Mouse (Mus musculus) liver, adult (tissue): ENCODE data around the gene Tmigd1.
A peak's percentile ranks its signal among the peaks of the same experiment; 100 is the strongest.

ENCODE experiments used
- GATA4 ChIP-seq: IDR thresholded peaks from 2 replicates; pipeline ENCODE4 v1.6.1; 2014; ENCODE audit warnings: mild to moderate bottlenecking, low read length; ENCODE audit not compliant: insufficient replicate concordance

Tmigd1 gene

DNA sequence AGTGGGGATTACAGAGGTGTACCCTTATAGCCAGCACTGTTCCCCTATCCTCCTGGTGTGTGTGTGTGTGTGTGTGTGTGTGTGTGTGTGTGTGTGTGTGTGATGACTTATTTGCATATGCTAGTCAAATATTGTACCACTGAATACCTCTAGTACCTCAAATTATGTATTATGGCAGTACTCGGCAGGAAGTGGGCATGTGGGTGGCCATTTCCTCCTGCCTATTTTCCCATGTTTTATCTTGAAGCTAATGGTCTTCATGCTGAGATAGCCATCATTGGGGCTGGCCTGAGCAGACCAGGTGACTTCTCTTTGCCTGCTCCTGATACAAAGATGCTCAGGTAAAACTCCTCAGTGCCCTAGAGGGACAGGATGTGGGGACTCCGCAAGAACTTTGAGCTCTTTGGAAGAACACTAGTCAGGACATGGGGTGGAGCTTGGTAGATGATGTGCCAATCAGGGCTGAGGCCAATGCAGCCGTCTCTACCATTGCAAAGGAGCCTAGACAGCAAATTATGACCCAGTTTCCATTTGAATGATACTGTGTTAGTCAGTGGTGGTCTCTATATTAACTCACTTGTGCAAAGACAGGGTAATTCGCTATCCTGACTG is 10.1 kb upstream of the Tmigd1 start:
- TF ChIP-seq GATA4, result no peak

DNA sequence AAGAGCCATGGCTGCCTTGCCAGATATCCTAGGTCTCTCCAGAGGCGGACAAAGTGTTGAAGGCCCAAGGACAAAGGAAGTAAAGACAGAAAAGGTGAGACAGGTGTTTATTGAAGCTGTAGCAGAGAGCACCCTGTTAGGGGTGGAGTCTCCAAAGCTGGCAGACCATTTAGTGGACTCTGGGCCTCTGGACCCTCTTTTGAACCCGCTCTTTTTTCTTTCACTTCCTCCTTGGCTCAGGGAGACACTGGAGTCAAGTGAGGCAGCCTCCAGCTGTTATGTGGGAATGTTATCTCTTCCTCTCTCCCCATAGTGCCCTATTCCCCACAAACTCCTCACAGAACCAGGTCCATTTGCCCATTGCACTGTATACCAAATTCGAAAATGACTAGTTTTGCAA is 9.0 kb upstream of the Tmigd1 start:
- no peak for TF ChIP-seq GATA4

DNA sequence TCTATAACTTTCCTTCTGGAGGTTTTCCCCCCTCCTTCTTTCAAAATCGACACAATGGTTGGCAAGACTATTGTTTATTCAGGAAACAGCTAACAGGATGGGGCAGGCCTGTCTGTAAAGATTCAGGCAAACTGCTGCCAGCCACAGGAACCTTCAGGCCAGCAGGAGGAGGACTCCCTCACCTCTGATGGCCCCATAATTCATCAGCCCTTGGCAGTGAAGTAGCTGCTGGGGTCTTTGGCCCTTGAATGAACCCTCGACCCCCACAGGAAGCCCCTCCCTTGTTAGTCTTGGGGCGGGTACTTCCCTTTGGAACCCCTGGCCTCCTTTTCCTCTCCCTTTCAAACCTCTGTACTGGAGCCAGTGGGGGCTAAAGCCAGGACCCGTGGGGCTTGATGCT is 8.4 kb upstream of the Tmigd1 start:
- no peak for TF ChIP-seq GATA4

DNA sequence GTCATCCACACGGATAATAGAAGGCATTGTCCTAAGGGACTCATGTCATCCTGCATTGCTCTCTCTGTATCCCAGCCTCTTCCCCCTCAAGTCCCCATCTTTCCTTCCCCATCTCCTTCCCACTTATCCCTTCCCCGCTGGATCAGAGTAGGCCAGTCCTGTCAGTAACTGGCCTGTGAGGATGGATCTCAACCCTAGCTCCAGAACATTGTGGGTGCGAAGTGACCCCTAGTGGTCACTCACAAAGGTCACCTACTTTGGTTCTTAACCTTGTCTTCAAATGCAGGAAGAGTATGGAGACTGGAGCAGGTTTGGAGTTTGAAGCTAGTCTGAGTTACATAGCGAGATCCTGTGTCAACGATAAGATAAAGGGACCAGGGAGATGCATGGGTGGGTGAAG is 7.7 kb upstream of the Tmigd1 start:
- no peak for TF ChIP-seq GATA4

DNA sequence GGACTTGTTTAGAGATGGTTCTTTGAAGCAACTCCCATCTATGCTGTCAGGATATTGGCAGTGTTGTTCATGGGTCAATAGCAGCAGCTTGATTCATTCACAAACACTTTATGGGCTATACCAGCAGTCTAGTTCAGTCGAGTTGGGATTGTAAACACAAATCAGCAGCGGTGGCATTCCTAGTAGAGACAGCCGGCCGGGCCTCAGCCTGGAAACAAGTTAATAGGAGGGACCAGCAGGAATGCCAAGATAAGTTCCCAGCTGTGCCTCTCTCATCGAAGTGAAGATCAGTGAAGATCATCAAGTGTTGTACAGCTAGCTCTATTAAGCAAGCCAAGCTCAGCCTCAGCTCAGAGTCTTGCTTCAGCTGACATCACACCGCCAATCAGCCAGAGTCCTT is 5.6 kb upstream of the Tmigd1 start:
- no peak for TF ChIP-seq GATA4

DNA sequence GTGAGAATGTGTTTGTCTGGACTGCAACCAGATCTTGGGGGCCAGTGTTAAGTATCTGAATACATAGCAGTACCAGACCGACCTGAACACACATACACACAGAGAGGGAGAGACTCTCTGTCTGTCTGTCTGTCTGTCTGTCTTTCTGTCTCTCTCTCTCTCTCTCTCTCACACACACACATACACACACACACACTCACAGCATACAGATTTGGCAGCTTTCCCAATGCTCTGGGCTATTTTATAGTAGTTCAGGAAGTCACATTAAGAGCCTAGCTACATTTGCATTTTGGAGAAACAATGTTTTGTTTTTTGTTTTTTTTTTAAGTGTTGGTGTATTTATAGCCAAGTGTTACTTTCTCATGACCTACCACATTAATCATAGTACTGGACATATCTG is 4.8 kb upstream of the Tmigd1 start:
- no peak for TF ChIP-seq GATA4

DNA sequence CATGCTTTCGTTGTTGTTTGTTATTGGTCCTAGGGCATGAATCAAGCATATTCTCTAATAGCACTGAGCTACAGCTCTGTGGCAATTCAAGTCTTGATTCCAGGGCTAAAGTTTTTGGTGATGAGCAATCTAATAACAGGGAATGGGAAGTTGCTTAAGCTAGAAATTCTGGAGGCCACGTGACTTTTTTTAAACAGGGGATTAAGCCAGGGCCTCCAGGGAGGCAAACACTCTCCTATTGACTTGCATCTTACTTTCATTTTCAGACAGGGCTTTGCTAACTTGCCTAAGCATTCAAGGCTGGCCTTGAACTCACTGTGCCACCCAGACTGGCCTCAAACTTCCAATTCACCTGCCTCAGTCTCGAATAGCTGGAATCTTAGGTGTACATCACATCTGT is 4.1 kb upstream of the Tmigd1 start:
- no peak for TF ChIP-seq GATA4

DNA sequence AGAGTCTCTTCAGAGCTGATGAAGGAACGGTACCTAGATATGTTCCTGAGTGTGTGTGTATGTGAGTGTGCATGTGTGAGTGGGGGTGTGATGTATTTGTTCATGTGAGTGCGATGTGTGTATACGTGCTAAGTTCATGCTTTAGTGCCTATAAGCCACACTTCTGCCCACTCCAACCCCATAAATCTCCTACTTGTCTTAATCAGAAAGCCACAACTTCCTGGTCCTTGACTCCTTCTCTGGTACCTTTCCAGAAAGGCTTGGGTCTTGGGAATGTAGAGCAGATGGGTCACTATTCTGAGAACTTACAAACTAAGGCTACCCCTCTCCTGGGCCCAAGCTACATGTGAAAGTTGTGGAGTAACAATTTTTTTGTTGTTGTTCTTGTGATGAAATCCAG is 3.2 kb upstream of the Tmigd1 start:
- TF ChIP-seq GATA4, result no peak

DNA sequence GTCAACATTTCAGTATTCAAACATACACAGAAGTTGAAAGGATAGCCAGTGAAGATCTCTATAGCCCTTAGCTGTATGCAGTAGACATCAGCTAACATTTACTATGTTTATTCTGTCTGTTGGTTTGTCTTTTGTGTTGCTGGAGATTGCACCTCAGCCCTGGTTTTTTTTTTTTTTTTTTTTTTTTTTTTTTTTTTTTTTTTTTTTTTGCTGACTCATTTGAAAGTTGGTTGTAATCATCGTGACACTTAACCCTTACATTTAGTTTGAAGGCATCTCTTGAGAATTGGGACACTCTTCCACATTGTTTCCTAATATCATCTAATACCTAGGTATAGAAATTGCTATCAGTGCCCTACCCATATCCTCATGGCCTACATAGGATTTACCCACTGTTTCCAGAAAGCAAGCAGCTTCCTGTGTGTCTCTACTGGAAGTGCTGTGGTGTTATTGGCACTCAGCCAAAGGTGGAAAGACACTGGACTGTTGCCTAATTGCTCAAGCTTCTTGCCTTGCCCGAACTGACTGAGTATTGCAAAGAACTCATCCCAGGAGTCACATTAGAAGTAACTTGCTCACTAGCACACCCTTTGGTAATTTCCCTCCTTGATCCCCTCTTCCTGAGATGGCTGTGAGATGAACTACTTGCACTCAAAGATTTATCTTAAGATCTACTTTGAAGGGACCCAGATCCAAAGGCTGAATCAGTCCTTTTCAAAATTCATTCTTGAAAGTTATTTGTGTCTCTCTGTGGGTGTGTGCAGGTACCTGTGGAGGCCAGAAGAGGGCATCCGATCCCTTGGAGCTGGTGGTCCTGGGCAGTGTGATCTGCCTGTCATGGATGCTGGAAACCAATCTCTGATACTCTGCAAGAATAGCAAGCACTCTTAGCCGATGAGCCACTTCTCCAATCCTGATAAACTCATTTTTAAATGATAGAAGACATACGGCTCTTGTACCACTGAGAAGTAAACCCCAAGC is 1.9 kb upstream of the Tmigd1 start:
- TF ChIP-seq GATA4, result 0 out of 2 replicates have a peak, but pooled peaks have one; percentile 45

DNA sequence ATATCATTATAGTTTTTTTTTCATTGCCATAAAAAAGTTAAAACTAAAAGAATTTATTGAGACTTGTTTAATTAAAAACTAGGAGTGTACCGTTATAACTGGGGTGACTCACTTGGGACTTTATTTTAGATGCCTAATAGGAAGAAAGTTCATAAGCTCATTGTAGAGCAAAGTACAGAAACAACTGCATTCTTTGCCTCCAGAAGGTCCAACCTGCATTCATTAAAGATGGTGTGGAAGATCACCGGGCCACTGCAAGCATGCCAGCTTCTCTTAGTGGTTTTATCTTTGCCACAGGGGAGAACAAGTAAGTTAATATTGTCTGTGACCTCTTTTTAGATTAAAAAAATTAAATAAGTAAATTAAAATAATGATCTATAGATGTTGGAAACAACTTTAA is 2.4 kb downstream of the Tmigd1 start:
- no peak for TF ChIP-seq GATA4

DNA sequence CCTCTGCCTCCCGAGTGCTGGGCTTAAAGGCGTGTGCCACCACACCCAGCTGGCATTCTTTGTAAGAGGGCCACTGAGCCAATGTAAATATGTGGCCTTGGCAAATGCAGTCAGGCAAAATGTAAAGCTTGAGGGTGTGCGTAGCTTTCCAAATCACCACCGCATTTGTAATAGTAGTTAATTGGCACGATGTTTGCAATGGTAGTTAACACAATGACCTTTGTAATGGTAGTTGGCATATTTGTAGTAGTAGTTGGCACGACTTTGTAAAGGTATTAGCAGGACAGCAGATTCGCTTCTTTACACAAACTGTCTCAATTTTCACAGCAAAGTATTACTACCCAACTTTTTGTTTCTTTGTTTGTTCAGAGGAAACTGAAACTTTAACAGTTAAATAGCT is 6.7 kb downstream of the Tmigd1 start:
- TF ChIP-seq GATA4, result no peak

DNA sequence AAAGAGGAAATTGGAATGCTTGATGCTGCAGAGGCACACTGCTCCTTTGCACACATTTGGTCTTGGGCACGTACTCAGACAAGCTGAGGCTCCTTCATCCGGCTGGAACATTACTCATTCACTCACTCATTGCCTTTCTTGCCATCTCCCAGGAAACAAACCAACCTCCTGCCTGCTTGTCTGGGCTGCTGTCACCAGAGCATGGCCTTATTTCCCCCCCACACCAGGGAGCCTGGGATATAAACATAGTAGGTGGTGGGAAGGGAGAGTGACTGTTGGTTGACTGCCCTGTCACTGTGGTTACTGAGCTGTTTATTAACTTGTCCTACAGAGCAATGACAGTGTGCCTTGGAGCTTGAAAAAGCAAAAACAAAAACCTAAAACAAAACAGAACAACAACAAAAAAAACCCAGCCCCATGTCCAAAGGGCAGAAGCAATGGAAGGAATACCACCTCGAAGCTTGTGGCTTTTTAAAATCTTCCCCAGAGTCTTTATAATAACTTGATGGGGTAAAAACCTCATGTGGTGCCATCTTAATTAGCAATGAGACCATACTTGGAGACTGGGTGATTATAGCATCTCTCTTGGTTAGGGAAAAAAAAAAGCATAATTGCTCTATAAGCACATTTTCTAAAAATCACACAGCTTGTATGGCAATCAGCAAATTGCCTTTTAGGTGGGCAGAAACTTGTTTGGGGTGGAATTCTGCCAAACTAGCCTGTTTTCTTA is 9.5 kb downstream of the Tmigd1 start:
- TF ChIP-seq GATA4, result no peak

DNA sequence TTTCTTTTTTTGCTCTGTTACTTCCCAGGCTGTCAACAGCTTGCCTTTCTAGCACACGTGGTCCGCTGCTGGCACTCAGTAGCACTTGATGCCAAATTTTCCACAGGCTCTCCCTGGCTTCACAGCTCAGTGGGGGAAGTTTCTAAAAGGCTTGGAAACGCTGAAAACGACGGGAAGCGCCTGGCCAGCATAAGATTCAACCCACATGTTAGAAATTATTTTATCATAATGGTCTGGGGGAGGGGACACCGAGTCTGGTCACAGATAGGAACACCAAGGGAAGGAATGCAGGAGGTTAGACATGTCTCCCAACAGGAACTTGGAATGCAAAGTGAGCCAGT is 10.1 kb downstream of the Tmigd1 start:
- no peak for TF ChIP-seq GATA4

DNA sequence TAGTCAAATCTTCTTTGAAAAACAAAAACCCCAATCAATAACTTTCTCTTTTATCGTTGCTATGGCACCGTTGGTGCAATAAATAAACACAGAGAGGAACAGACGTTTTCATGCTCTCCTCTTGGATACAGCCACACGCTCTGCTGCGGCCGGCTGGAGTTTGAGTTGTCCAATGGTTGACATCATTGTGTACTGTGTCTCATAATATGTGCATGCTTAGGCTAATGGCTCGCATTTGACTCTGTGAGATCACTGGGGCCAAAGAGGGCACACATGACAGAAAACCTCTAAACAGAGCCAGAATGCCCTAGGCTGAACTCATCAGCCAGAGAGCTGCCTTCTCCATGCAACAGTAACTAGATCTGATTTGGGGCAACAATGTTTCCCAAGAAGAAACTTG is 12.4 kb downstream of the Tmigd1 start:
- TF ChIP-seq GATA4, result no peak

DNA sequence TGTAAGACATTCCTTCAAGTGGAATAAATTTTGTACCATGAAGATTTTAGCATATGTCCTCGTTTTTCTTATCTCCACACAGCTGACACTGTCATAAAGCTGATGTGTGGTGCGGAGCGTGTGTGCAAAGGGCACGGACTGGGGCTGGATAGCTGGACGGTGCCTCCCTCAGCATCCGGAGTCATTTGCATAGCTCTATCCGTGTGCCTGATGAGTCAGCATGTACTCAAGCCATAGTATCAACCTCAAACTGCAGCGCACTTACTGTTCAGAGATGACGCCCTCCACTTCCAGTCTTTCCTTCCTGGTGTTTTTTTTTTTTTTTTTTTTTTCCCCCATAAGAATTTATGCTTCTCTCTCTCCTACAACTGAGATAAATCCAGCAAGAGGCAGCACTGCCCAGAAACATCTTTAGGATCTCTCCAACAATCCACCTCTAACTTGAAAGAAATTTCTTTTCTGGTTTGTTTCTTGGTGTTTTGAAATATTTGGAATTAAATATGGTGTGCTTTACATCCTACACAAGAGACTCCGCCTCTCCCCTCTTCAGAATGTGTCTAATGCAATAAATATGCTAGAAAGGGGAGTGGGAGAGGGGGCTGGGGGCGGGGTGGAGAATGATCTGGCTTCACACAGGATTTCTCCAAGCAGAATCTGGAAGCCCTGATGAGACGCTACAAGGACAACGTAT is 14.7 kb downstream of the Tmigd1 start:
- no peak for TF ChIP-seq GATA4
